Mouse (Mus musculus) CH12.LX (cell line): ENCODE measurements around the gene Lin52. TPM values are rescaled to one million over a fixed set of nuclear protein-coding genes. Genes with fewer than 3 reads are reported as not detected.

Experiments used
- DNase-seq: peaks from one replicate; pipeline ENCODE4 v3.0.0-alpha.2; 2013; ENCODE audit errors: extremely low read depth
- H3K27ac ChIP-seq: 2 replicates; pipeline ENCODE4 v1.5.1; 2012; ENCODE audit warnings: low read depth, mild to moderate bottlenecking, control low read depth, moderate library complexity; ENCODE audit not compliant: insufficient read depth
- H3K27me3 ChIP-seq: replicated peaks from 2 replicates; pipeline ENCODE3; 2012; ENCODE audit warnings: inconsistent platforms
- H3K36me3 ChIP-seq, 2 experiments: replicated peaks in 1 of 2; 2 replicates each; pipeline versions ENCODE3 to v1.6.1; 2012; ENCODE audit warnings: inconsistent platforms in 1 of 2, low read length in 1 of 2, mild to moderate bottlenecking in 1 of 2, mixed read lengths in 1 of 2, moderate library complexity in 1 of 2; ENCODE audit not compliant: control insufficient read depth in 1 of 2, insufficient read depth in 1 of 2
- H3K4me1 ChIP-seq, 2 experiments: 2 replicates each; pipeline ENCODE4 v1.6.1; 2012; ENCODE audit warnings: inconsistent platforms in 1 of 2, moderate library complexity in 1 of 2; ENCODE audit not compliant: insufficient read depth in 2 of 2, control insufficient read depth in 1 of 2
- H3K4me2 ChIP-seq: 2 replicates; pipeline ENCODE4 v1.6.1; 2012; ENCODE audit warnings: low read depth, mild to moderate bottlenecking, control low read depth; ENCODE audit not compliant: poor library complexity, insufficient read depth, severe bottlenecking
- H3K4me3 ChIP-seq, 3 experiments: fragments of 150-350 bp in 1 of 3; sonication (generic) in 1 of 3; replicated peaks in 1 of 3; 2 replicates each; pipeline versions ENCODE3 to v1.5.1; 2011 to 2012; ENCODE audit warnings: low read depth in 2 of 3, low read length in 2 of 3, mild to moderate bottlenecking in 2 of 3, moderate library complexity in 2 of 3, control low read depth in 1 of 3, improper control_type of control experiment in 1 of 3, inconsistent platforms in 1 of 3, mixed read lengths in 1 of 3; ENCODE audit not compliant: poor library complexity in 1 of 3
- H3K79me2 ChIP-seq: replicated peaks from 2 replicates; pipeline ENCODE4 v1.6.1; 2012; ENCODE audit warnings: mild to moderate bottlenecking, moderate library complexity; ENCODE audit not compliant: control insufficient read depth, poor library complexity, insufficient read depth, severe bottlenecking; ENCODE audit errors: extremely low read depth
- H3K9ac ChIP-seq: 2 replicates; pipeline ENCODE4 v1.6.1; 2012; ENCODE audit warnings: low read depth, mild to moderate bottlenecking, control low read depth, moderate library complexity; ENCODE audit not compliant: insufficient read depth
- H3K9me3 ChIP-seq: replicated peaks from 2 replicates; pipeline ENCODE3; 2012; ENCODE audit warnings: low read length, inconsistent platforms, mixed read lengths
- E2F4 ChIP-seq: IDR thresholded peaks from 2 replicates; pipeline ENCODE4 v1.6.1; 2011; ENCODE audit warnings: low read depth, low read length, improper control_type of control experiment; ENCODE audit not compliant: insufficient replicate concordance
- EP300 ChIP-seq: IDR thresholded peaks from 2 replicates; pipeline ENCODE4 v1.6.1; 2011; ENCODE audit warnings: low read length, improper control_type of control experiment
- ETS1 ChIP-seq: conservative IDR thresholded peaks from 2 replicates; pipeline ENCODE4 v1.6.1; 2012; ENCODE audit warnings: low read depth, mild to moderate bottlenecking, inconsistent platforms, low read length, improper control_type of control experiment, moderate library complexity
- HCFC1 ChIP-seq: IDR thresholded peaks from 2 replicates; pipeline ENCODE4 v1.6.1; 2012; ENCODE audit warnings: low read depth, mild to moderate bottlenecking, inconsistent platforms, low read length, improper control_type of control experiment
- JUND ChIP-seq: conservative IDR thresholded peaks from 2 replicates; pipeline ENCODE4 v1.6.1; 2011; ENCODE audit warnings: low read depth, low read length, improper control_type of control experiment
- KAT2A ChIP-seq: IDR thresholded peaks from 2 replicates; pipeline ENCODE4 v1.6.1; 2012; ENCODE audit warnings: low read length, improper control_type of control experiment, inconsistent platforms; ENCODE audit not compliant: insufficient replicate concordance
- MAFK ChIP-seq: IDR thresholded peaks from 2 replicates; pipeline ENCODE4 v1.6.1; 2011; ENCODE audit warnings: low read length, improper control_type of control experiment; ENCODE audit not compliant: insufficient replicate concordance
- MAZ ChIP-seq: IDR thresholded peaks from 2 replicates; pipeline ENCODE4 v1.6.1; 2012; ENCODE audit warnings: low read depth, mild to moderate bottlenecking, inconsistent platforms, low read length, improper control_type of control experiment, moderate library complexity
- MEF2A ChIP-seq: IDR thresholded peaks from 2 replicates; pipeline ENCODE4 v1.6.1; 2014; ENCODE audit warnings: low read depth, mild to moderate bottlenecking, inconsistent platforms, low read length, improper control_type of control experiment, borderline replicate concordance
- NELFE ChIP-seq: IDR thresholded peaks from 2 replicates; pipeline ENCODE4 v1.6.1; 2011; ENCODE audit warnings: low read depth, low read length, improper control_type of control experiment
- NRF1 ChIP-seq: IDR thresholded peaks from 2 replicates; pipeline ENCODE4 v1.6.1; 2014; ENCODE audit warnings: low read depth, mild to moderate bottlenecking, inconsistent platforms, low read length, improper control_type of control experiment, moderate library complexity
- RAD21 ChIP-seq: IDR thresholded peaks from 2 replicates; pipeline ENCODE4 v1.6.1; 2011; ENCODE audit warnings: low read depth, mild to moderate bottlenecking, low read length, improper control_type of control experiment, moderate library complexity
- TCF12 ChIP-seq: IDR thresholded peaks from 2 replicates; pipeline ENCODE4 v1.6.1; 2014; ENCODE audit warnings: low read depth, mild to moderate bottlenecking, inconsistent platforms, low read length, improper control_type of control experiment
- USF1 ChIP-seq: IDR thresholded peaks from 2 replicates; pipeline ENCODE4 v1.6.1; 2014; ENCODE audit warnings: low read depth, mild to moderate bottlenecking, inconsistent platforms, low read length, improper control_type of control experiment
- dilution Hi-C: fragments of 300-500 bp; cut with MboI; formaldehyde crosslinking; loops from 2 replicates; pipeline ENCODE4 v1.14.3; 2020; ENCODE audit warnings: low sequenced_read_pairs; ENCODE audit not compliant: extremely low pct_unique_long_range_greater_than_20kb, extremely low pct_ligation_motif_present
- in situ Hi-C: fragments of 300-500 bp; cut with MboI; formaldehyde crosslinking; loops from 3 replicates; pipeline ENCODE4 v1.14.3; 2019; ENCODE audit warnings: low sequenced_read_pairs, low pct_ligation_motif_present, low pct_unique_long_range_greater_than_20kb, mixed read lengths
- polyA plus RNA-seq: library from polyadenylated mRNA; unstranded; fragments of >175 nt; gene quantifications from 2 replicates; pipeline ENCODE4 v1.2.1, GENCODE M21; 2012; ENCODE audit warnings: low read depth; ENCODE audit not compliant: insufficient read length
- total RNA-seq, 2 experiments: library from RNA; depleted of rRNA; stranded (reverse); fragments of 300-350 nt in 1 of 2; fragments of >200 nt in 1 of 2; gene quantifications; 2 replicates each; pipeline ENCODE4 v1.2.3; 2012 to 2014

Gene Lin52
- total and polyA plus RNA-seq, 3 experiments = 5.9 to 16.2 (median 8.7) TPM

- no peaks in the 10 kb centered on the region for H3K36me3 ChIP-seq
- in situ Hi-C loops (no loop called here), dilution Hi-C loops (no loop called here)
- H3K4me2 ChIP-seq = no peak overlapping the region
- TF ChIP-seq NELFE (no peak), MAFK (no peak), MAZ (no peak), HCFC1 (no peak), RAD21 (no peak), TCF12 (no peak), USF1 (no peak), ETS1 (no peak)
- no peaks in the 10 kb centered on the region for H3K4me1 ChIP-seq
- H3K27me3 ChIP-seq = no peaks in the 10 kb centered on the region
- no peak for DNase-seq
- H3K4me3 ChIP-seq = no peak overlapping the region
- H3K9me3 ChIP-seq = no peaks in the 10 kb centered on the region
- no peak overlapping the region for H3K27ac ChIP-seq
- no peak overlapping the region for H3K9ac ChIP-seq
- no peaks in the 10 kb centered on the region for H3K79me2 ChIP-seq
These were observed 27.2 kb upstream of the Lin52 start for GRCm38 (mm10) chr12:84423990-84424389.

GRCm38 (mm10) chr12:84429825-84430224 is 21.4 kb upstream of the Lin52 start:
- DNase-seq = no peak
- Histone ChIP-seq H3K9me3 (no peaks in the 10 kb centered on the region), H3K27me3 (no peaks in the 10 kb centered on the region), H3K79me2 (no peaks in the 10 kb centered on the region), H3K9ac (no peak overlapping the region), H3K4me1 (no peaks in the 10 kb centered on the region), H3K27ac (no peak overlapping the region), H3K4me2 (no peak overlapping the region), H3K36me3 (peaks cover 0 to 1% of the 10 kb centered on the region in 2 experiments), H3K4me3 (no peak overlapping the region)
- dilution Hi-C loops = no loop called here
- in situ Hi-C loops = no loop called here
- TF ChIP-seq JUND (no peak), MEF2A (no peak), EP300 (no peak), ETS1 (no peak), NRF1 (no peak), KAT2A (no peak), E2F4 (no peak)

DNA sequence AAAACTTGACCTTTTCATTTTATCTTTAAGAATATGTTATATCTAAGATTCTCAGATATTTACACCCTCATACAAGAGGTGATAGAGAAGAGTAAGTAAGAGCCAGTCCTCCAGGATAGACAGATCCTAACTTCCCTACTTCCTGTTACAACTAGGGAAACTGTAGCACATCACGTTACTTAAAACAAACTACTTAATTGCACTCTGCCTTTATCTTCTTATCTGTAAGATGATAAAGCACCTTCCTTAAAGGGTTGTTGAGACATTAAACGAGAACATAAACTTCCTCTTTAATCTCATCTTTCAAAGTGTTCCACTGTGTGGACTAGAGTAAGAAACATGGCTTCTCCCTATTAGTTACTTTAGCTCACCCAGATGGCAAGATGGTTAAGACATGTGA is 12.5 kb upstream of the Lin52 start:
- Histone ChIP-seq H3K9ac (no peak overlapping the region), H3K4me3 (no peak overlapping the region), H3K36me3 (no peaks in the 10 kb centered on the region), H3K27ac (no peak overlapping the region), H3K4me1 (no peaks in the 10 kb centered on the region), H3K79me2 (no peaks in the 10 kb centered on the region), H3K27me3 (no peaks in the 10 kb centered on the region), H3K9me3 (no peaks in the 10 kb centered on the region), H3K4me2 (no peak overlapping the region)
- no peak for DNase-seq
- dilution Hi-C loops = no loop called here
- TF ChIP-seq MAZ = no peak
- in situ Hi-C loops = no loop called here
